8 mouse cellular contexts compared by ENCODE assay signal in genomic region chr3:37666291-37667118, GRCm38 (mm10). TPM values are rescaled to one million over a fixed set of nuclear protein-coding genes. Genes with fewer than 3 reads are reported as not detected.
DNase-seq lines count a peak whose midpoint lies in the region; ATAC-seq lines count a peak whose summit lies in the region.

No protein-coding gene starts in this region.

- WGBS in lung, embryonic 15.5 days = 18% methylated on average over 9 of the region's 9 CpGs
- WGBS in intestine, embryonic 16.5 days = 14% methylated on average over 9 of the region's 9 CpGs

- no peak overlapping the region for H3K9ac ChIP-seq in lung, embryonic 15.5 days
- no peak overlapping the region for H3K9ac ChIP-seq in intestine, embryonic 16.5 days (ENCODE audit: low read depth, low read length)

- H3K27ac ChIP-seq in lung, embryonic 15.5 days = no peak overlapping the region
- peak overlapping the region; percentile 14; the same call in 1 of the 2 replicates for H3K27ac ChIP-seq in intestine, embryonic 16.5 days (ENCODE audit: low read length)

- no peaks in the 10 kb centered on the region for H3K36me3 ChIP-seq in lung, embryonic 15.5 days
- no peaks in the 10 kb centered on the region for H3K36me3 ChIP-seq in intestine, embryonic 16.5 days (ENCODE audit: control insufficient read depth, insufficient read depth, low read length)

- 0 out of 2 replicates have a peak, but pooled peaks cover 5% of the 10 kb centered on the region for H3K9me3 ChIP-seq in lung, embryonic 15.5 days
- H3K9me3 ChIP-seq in intestine, embryonic 16.5 days (ENCODE audit: control insufficient read depth, low read length) = peaks cover 14% of the 10 kb centered on the region

- DNase-seq in lung, adult 18-20 months = no peak
- peak; percentile 12 to 24 for DNase-seq in gastrocnemius, postnatal 36 days
- peak; percentile 45 for DNase-seq in lung, postnatal 14 days
- peak; percentile 66 for DNase-seq in testis, postnatal 14 days (ENCODE audit: low spot score)
- no peak for DNase-seq in cerebellum, adult 18-20 months

- ATAC-seq in lung, embryonic 15.5 days (ENCODE audit: borderline replicate concordance, extremely low read depth, low FRiP score, low TSS enrichment) = peak; percentile 87
- peak; percentile 91 for ATAC-seq in intestine, embryonic 16.5 days
- ATAC-seq in inflammation-experienced regulatory T-cells, adult 6 months = no peak

- no peaks in the 10 kb centered on the region for H3K27me3 ChIP-seq in lung, embryonic 15.5 days
- no peaks in the 10 kb centered on the region for H3K27me3 ChIP-seq in intestine, embryonic 16.5 days (replicated peaks; ENCODE audit: control insufficient read depth, insufficient read depth, low read length)

- intact Hi-C loops in gastrocnemius, postnatal 36 days (cut with DNase I) = no loop called here

- H3K4me1 ChIP-seq in lung, embryonic 15.5 days = peaks cover 17% of the 10 kb centered on the region
- peaks cover 20% of the 10 kb centered on the region for H3K4me1 ChIP-seq in intestine, embryonic 16.5 days (ENCODE audit: control insufficient read depth, insufficient read depth, low read length)

- no peak overlapping the region for H3K4me2 ChIP-seq in lung, embryonic 15.5 days
- 0 out of 2 replicates have a peak overlapping the region, but pooled peaks have one; percentile 9 for H3K4me2 ChIP-seq in intestine, embryonic 16.5 days (ENCODE audit: low read depth, low read length)

- H3K4me3 ChIP-seq in lung, embryonic 15.5 days = no peak overlapping the region
- H3K4me3 ChIP-seq in intestine, embryonic 16.5 days (ENCODE audit: low read length) = no peak overlapping the region

RNA-seq across cellular contexts. Expression of gene Spry1, which starts 26.8 kb away (rescaled TPM):
- 15.8 and 16.7 TPM in 2 replicates for polyA plus RNA-seq in lung, embryonic 15.5 days (2015; fragmentation: Nextera tagmentation; extraction: Ambion mirVana)
- total RNA-seq in gastrocnemius, postnatal 36 days (2021) = 10 to 100 TPM; 17.2 to 20.1 TPM
- polyA plus RNA-seq in intestine, embryonic 16.5 days (2015; fragmentation: Nextera tagmentation; extraction: Ambion mirVana) = 11.3 and 13.4 TPM in 2 replicates
- 10 to 100 TPM in 2 of 3 experiments, 1 to 10 TPM in 1; 7.9 to 19.2 (median 16.0) TPM for polyA plus RNA-seq in inflammation-experienced regulatory T-cells, adult 6 months (2017; shearing (Covaris generic))

RNA-seq across cellular contexts. Expression of gene Gm5148, which starts 57.8 kb away (rescaled TPM):
- polyA plus RNA-seq in lung, embryonic 15.5 days (2015; fragmentation: Nextera tagmentation; extraction: Ambion mirVana) = 4.7 and 5.8 TPM in 2 replicates
- not detected for total RNA-seq in gastrocnemius, postnatal 36 days (2021)
- 4.0 and 5.9 TPM in 2 replicates for polyA plus RNA-seq in intestine, embryonic 16.5 days (2015; fragmentation: Nextera tagmentation; extraction: Ambion mirVana)
- polyA plus RNA-seq in inflammation-experienced regulatory T-cells, adult 6 months (2017; shearing (Covaris generic)) = 1 to 10 TPM; 1.0 to 2.0 (median 1.6) TPM

Comparison
In these comparisons a context has a peak if more than half of its experiments do, and no peak if none do; other contexts are left out.
1. DNase-seq: peak in gastrocnemius, postnatal 36 days (2 of 2), lung, postnatal 14 days (single experiment) and testis, postnatal 14 days (single experiment); none in lung, adult 18-20 months (0 of 2) and cerebellum, adult 18-20 months (0 of 2).